Mouse (Mus musculus) forebrain, postnatal 0 days (tissue): ENCODE data around the gene Pip5k1c. TPM values are rescaled to one million over a fixed set of nuclear protein-coding genes. Genes with fewer than 3 reads are reported as not detected.

Source experiments
- ATAC-seq: fragments of 200-750 bp; cut with Nextera tagmentation; 2 replicates; pipeline ENCODE4 v1.8.0; 2017; ENCODE audit warnings: mild to moderate bottlenecking, moderate library complexity
- DNase-seq: peaks from one replicate; pipeline ENCODE4 v3.0.0-alpha.2; 2015
- H3K27ac ChIP-seq: fragments of 300-500 bp; sonication (generic); 2 replicates; pipeline ENCODE4 v1.5.1; 2014; ENCODE audit warnings: low read depth, mild to moderate bottlenecking, antibody characterized with exemption, low read length, moderate library complexity, mixed read lengths
- H3K27me3 ChIP-seq: fragments of 300-500 bp; sonication (generic); 2 replicates; pipeline ENCODE4 v1.6.1; 2014; ENCODE audit warnings: mild to moderate bottlenecking, low read length, mixed read lengths; ENCODE audit not compliant: insufficient read depth
- H3K36me3 ChIP-seq: fragments of 300-500 bp; sonication (generic); 2 replicates; pipeline ENCODE4 v1.6.1; 2014; ENCODE audit warnings: mild to moderate bottlenecking, moderate library complexity; ENCODE audit not compliant: insufficient read depth
- H3K4me1 ChIP-seq: fragments of 300-500 bp; sonication (generic); 2 replicates; pipeline ENCODE4 v1.6.1; 2014; ENCODE audit warnings: antibody characterized with exemption; ENCODE audit not compliant: insufficient read depth
- H3K4me2 ChIP-seq: fragments of 300-500 bp; sonication (generic); 2 replicates; pipeline ENCODE4 v1.6.1; 2014; ENCODE audit warnings: low read depth, mild to moderate bottlenecking, moderate library complexity
- H3K4me3 ChIP-seq: fragments of 300-500 bp; sonication (generic); 2 replicates; pipeline ENCODE4 v1.5.1; 2014; ENCODE audit warnings: low read depth, low read length, mixed read lengths
- H3K9ac ChIP-seq: fragments of 300-500 bp; sonication (generic); 2 replicates; pipeline ENCODE4 v1.6.1; 2014; ENCODE audit warnings: mild to moderate bottlenecking
- H3K9me3 ChIP-seq: fragments of 300-500 bp; sonication (generic); 2 replicates; pipeline ENCODE4 v1.6.1; 2016; ENCODE audit warnings: low read length
- CTCF ChIP-seq: sonication (generic); IDR thresholded peaks from 2 replicates; pipeline ENCODE4 v1.5.1; 2016; ENCODE audit warnings: antibody characterized with exemption, control low read depth, low read depth
- WGBS: fragments of 180-500 bp; shearing (Covaris S2); extraction: QIAGEN DNeasy Blood & Tissue Kit; methylation state at CpG from one replicate; pipeline ENCODE4 v1.1.7; 2014; 5-methylcytosine and 5-hydroxymethylcytosine counted together
- microRNA-seq, 2 experiments: library from miRNA; unstranded; fragments of <30 nt; microRNA quantifications; one replicate each; pipeline ENCODE4; 2016
- polyA plus RNA-seq: library from polyadenylated mRNA; unstranded; fragments of >200 nt; fragmentation: Nextera tagmentation; extraction: Ambion mirVana; gene quantifications from 2 replicates; pipeline ENCODE4 v1.2.1, GENCODE M21; 2015
- total RNA-seq: library from RNA; depleted of rRNA; stranded (reverse); fragments of >200 nt; gene quantifications from 2 replicates; pipeline ENCODE4 v1.2.3, GENCODE M21; 2014; rRNA removed

Pip5k1c gene
- total and polyA plus RNA-seq, 2 experiments from 2014 or later: 130 to 229 TPM

DNA sequence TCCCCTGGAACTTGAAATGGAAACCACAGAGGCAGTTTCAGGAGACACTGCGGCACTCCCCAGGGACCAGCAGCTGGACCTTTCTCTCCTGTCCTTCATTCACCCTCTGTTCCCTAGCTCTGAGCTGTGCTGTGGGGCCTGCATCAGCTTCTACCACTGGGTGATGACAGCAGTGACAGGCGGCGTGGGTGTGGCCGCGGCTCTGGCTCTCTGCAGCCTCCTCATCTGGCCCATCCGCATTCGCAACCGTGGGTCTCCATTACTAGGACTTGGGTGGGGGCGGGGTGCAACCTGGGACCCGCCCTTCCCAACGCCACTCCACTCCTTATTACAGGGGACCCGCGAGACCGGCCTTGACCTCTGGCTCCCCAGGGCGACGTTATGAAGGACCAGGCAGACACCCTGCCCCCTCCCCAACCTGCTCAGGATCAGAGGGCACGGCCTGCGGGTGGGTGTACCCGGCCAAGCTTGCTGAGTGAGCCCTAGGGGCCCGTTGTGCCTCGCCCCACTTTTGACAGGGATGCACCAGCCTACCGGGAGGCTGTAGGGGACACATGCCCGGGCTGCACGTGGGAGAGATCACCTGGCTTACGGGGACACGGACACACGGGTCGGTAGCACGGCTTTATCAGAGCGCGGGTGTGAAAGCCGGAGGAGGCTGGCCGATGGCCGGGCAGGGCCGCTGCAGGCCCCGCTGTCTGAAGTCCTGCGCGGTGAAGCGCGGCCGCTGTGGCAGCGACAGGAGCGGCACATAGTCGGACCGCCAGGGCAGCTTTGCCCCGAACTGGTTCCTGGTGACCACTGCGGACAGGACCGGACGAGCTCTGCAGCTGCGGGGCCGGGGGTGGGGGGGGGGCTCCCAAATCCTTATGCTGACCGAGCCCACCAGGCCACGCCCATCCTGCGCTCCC, 70.9 kb downstream of the Pip5k1c start:
- TF ChIP-seq CTCF: no peak
- 17% methylated on average over 54 of the region's 54 CpGs for WGBS
- H3K4me1 ChIP-seq: 0 out of 2 replicates have a peak, but pooled peaks cover 4% of the 10 kb centered on the region
- ATAC-seq (no peak), DNase-seq (no peak)
- 0 out of 2 replicates have a peak, but pooled peaks cover 7% of the 10 kb centered on the region for H3K27me3 ChIP-seq
- peaks cover 32% of the 10 kb centered on the region for H3K36me3 ChIP-seq
- H3K4me2 ChIP-seq: peak overlapping the region; percentile 30
- H3K4me3 ChIP-seq: no peak overlapping the region; the same call in 1 of the 2 replicates
- no peak overlapping the region; the same call in 1 of the 2 replicates for H3K9ac ChIP-seq
- no peak overlapping the region for H3K27ac ChIP-seq
- H3K9me3 ChIP-seq: no peaks in the 10 kb centered on the region

DNA sequence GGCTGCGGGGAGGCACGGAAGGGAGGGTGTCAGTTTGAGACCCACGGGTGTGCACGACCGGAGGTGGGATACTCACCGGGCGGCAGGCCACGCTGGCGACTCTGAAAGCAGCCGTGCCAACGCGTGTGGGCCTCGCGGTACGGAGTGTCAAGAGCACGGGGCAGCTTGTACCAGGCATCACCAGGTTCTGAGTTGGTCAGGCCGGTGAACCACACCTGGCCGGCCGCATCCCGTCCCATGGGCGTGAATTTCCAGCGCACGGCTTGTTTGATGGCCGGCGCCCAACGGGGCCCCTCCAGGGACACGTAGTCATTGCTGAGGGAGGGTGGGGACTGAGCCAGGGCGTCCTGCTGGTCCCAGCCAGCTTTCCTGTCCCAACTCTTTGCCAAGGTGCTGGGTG, 71.9 kb downstream of the Pip5k1c start:
- H3K4me1 ChIP-seq: 0 out of 2 replicates have a peak, but pooled peaks cover 4% of the 10 kb centered on the region
- H3K4me2 ChIP-seq: peak overlapping the region; percentile 30
- ATAC-seq (no peak), DNase-seq (no peak)
- no peak overlapping the region for H3K4me3 ChIP-seq
- 0 out of 2 replicates have a peak, but pooled peaks cover 7% of the 10 kb centered on the region for H3K27me3 ChIP-seq
- H3K27ac ChIP-seq: no peak overlapping the region
- H3K36me3 ChIP-seq: peaks cover 42% of the 10 kb centered on the region
- H3K9ac ChIP-seq: 0 out of 2 replicates have a peak overlapping the region, but pooled peaks have one; percentile 6
- 9% methylated on average over 28 of the region's 28 CpGs for WGBS
- TF ChIP-seq CTCF: no peak
- no peaks in the 10 kb centered on the region for H3K9me3 ChIP-seq

DNA sequence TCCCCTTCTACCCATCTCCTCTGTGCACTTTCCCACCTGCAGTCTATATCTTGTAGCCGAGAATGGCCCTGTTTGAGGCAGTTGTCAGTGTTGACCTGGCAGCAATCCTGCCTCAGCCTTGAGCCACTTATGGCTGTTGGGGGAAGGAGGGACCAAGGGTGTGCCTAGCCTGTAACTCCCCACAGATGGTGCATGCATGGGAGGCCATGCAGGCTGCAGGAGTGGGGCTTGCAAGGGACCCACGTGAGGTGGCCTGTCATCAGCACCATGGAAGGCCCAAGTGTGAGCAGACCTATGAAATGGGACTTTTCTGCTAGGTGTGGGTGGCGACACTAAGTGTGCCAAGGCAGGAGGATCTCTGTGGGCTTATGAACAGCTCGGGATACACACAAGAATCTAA, 72.3 kb downstream of the Pip5k1c start:
- WGBS: 33% methylated on average over 4 of the region's 4 CpGs
- TF ChIP-seq CTCF: no peak
- Histone ChIP-seq H3K4me1 (0 out of 2 replicates have a peak, but pooled peaks cover 4% of the 10 kb centered on the region), H3K9ac (no peak overlapping the region), H3K4me3 (no peak overlapping the region), H3K9me3 (no peaks in the 10 kb centered on the region), H3K27me3 (0 out of 2 replicates have a peak, but pooled peaks cover 7% of the 10 kb centered on the region), H3K36me3 (peaks cover 46% of the 10 kb centered on the region), H3K27ac (no peak overlapping the region), H3K4me2 (no peak overlapping the region)
- ATAC-seq: no peak; the same call in 1 of the 2 replicates
- no peak for DNase-seq

GRCm38 (mm10) chr10:81365672-81366476, 73.1 kb downstream of the Pip5k1c start, which contains the start of gene 4930404N11Rik:
Gene 4930404N11Rik, minus strand, starts transcription at chr10:81365816.
- Histone ChIP-seq H3K27ac (no peak within 1 kb of the TSS), H3K36me3 (peaks cover 54% of the 10 kb centered on the region), H3K9me3 (no peaks in the 10 kb centered on the region), H3K9ac (0 out of 2 replicates have a peak within 1 kb of the TSS, but pooled peaks have one; percentile 6), H3K4me3 (no peak within 1 kb of the TSS), H3K4me1 (0 out of 2 replicates have a peak, but pooled peaks cover 4% of the 10 kb centered on the region), H3K27me3 (0 out of 2 replicates have a peak, but pooled peaks cover 7% of the 10 kb centered on the region), H3K4me2 (peak within 1 kb of the TSS; percentile 30; the same call in 1 of the 2 replicates)
- DNase-seq: no peak
- no peak for TF ChIP-seq CTCF
- ATAC-seq: 0 out of 2 replicates have a peak, but pooled peaks have one; percentile 4
- WGBS: 13% methylated on average over 11 of the region's 12 CpGs

- Histone ChIP-seq H3K9me3 (no peaks in the 10 kb centered on the region), H3K27me3 (0 out of 2 replicates have a peak, but pooled peaks cover 7% of the 10 kb centered on the region), H3K4me1 (0 out of 2 replicates have a peak, but pooled peaks cover 4% of the 10 kb centered on the region), H3K4me3 (no peak overlapping the region), H3K27ac (no peak overlapping the region), H3K36me3 (peaks cover 61% of the 10 kb centered on the region), H3K9ac (no peak overlapping the region), H3K4me2 (no peak overlapping the region)
- no peak for TF ChIP-seq CTCF
- no peak for DNase-seq
- ATAC-seq: no peak
- 80% methylated on average over 6 of the region's 6 CpGs for WGBS
Measured at GRCm38 (mm10) chr10:81366477-81367206, 73.9 kb downstream of the Pip5k1c start.

- Histone ChIP-seq H3K9ac (no peak overlapping the region), H3K36me3 (peaks cover 63% of the 10 kb centered on the region), H3K4me3 (no peak overlapping the region), H3K27me3 (0 out of 2 replicates have a peak, but pooled peaks cover 7% of the 10 kb centered on the region), H3K4me1 (0 out of 2 replicates have a peak, but pooled peaks cover 4% of the 10 kb centered on the region), H3K27ac (no peak overlapping the region), H3K4me2 (no peak overlapping the region), H3K9me3 (no peaks in the 10 kb centered on the region)
- no peak for ATAC-seq
- 73% methylated on average over 6 of the region's 6 CpGs for WGBS
- TF ChIP-seq CTCF: no peak
- no peak for DNase-seq
Measured at GRCm38 (mm10) chr10:81367207-81367495, 74.4 kb downstream of the Pip5k1c start.

Small RNA genes within 50 kb of the gene (microRNA-seq; reads per million reads assigned to microRNA genes)
- gene Mir3057: 10.5 to 14.3 reads per million in 2 experiments

Other genes with a start within 250 kb of the Pip5k1c start
Only the 30 nearest of the 32 such genes appear.
- 69.0 and 74.6 TPM in 2 replicates for gene Thop1, start 222.9 kb upstream of the Pip5k1c start, total RNA-seq
- 45.9 and 52.5 TPM in 2 replicates for gene Thop1, start 222.9 kb upstream of the Pip5k1c start, polyA plus RNA-seq
- 0.38 and 0.43 TPM in 2 replicates for gene Creb3l3, start 194.1 kb upstream of the Pip5k1c start, total RNA-seq
- gene Creb3l3, start 194.1 kb upstream of the Pip5k1c start, polyA plus RNA-seq: 0.29 and 0.40 TPM in 2 replicates
- 194 and 215 TPM in 2 replicates for gene Map2k2, start 187.0 kb upstream of the Pip5k1c start, total RNA-seq
- gene Map2k2, start 187.0 kb upstream of the Pip5k1c start, polyA plus RNA-seq: 167 and 194 TPM in 2 replicates
- gene Zbtb7a, start 157.7 kb upstream of the Pip5k1c start, total RNA-seq: 21.6 and 27.2 TPM in 2 replicates
- gene Zbtb7a, start 157.7 kb upstream of the Pip5k1c start, polyA plus RNA-seq: 12.4 and 15.7 TPM in 2 replicates
- 30.1 and 32.5 TPM in 2 replicates for gene Pias4, start 125.0 kb upstream of the Pip5k1c start, total RNA-seq
- gene Pias4, start 125.0 kb upstream of the Pip5k1c start, polyA plus RNA-seq: 28.1 and 35.8 TPM in 2 replicates
- 2,084 and 2,175 TPM in 2 replicates for gene Eef2, start 116.3 kb upstream of the Pip5k1c start, total RNA-seq
- 466 and 485 TPM in 2 replicates for gene Eef2, start 116.3 kb upstream of the Pip5k1c start, polyA plus RNA-seq
- gene Dapk3, start 110.0 kb upstream of the Pip5k1c start, total RNA-seq: 64.6 and 68.9 TPM in 2 replicates
- gene Dapk3, start 110.0 kb upstream of the Pip5k1c start, polyA plus RNA-seq: 58.1 TPM in 2 replicates
- not detected in 2 replicates for gene 4930442H23Rik, start 109.1 kb upstream of the Pip5k1c start, total RNA-seq
- 0.11 and 0.24 TPM in 2 replicates for gene 4930442H23Rik, start 109.1 kb upstream of the Pip5k1c start, polyA plus RNA-seq
- gene Nmrk2, start 90.9 kb upstream of the Pip5k1c start, total RNA-seq: 0.08 TPM in 1 of 2 replicates, not detected in the other
- not detected in 2 replicates for gene Nmrk2, start 90.9 kb upstream of the Pip5k1c start, polyA plus RNA-seq
- 163 and 170 TPM in 2 replicates for gene Atcay, start 62.1 kb upstream of the Pip5k1c start, total RNA-seq
- gene Atcay, start 62.1 kb upstream of the Pip5k1c start, polyA plus RNA-seq: 78.8 and 79.2 TPM in 2 replicates
- gene Zfr2, start 59.8 kb upstream of the Pip5k1c start, total RNA-seq: 51.0 and 52.1 TPM in 2 replicates
- 13.0 and 18.7 TPM in 2 replicates for gene Zfr2, start 59.8 kb upstream of the Pip5k1c start, polyA plus RNA-seq
- gene Matk, start 40.0 kb upstream of the Pip5k1c start, total RNA-seq: 87.3 and 113 TPM in 2 replicates
- 66.4 and 79.4 TPM in 2 replicates for gene Matk, start 40.0 kb upstream of the Pip5k1c start, polyA plus RNA-seq
- 90.2 and 94.9 TPM in 2 replicates for gene Mrpl54, start 26.0 kb upstream of the Pip5k1c start, total RNA-seq
- 134 and 148 TPM in 2 replicates for gene Mrpl54, start 26.0 kb upstream of the Pip5k1c start, polyA plus RNA-seq
- 43.3 and 44.6 TPM in 2 replicates for gene Apba3, start 26.0 kb upstream of the Pip5k1c start, total RNA-seq
- 22.8 and 24.8 TPM in 2 replicates for gene Apba3, start 26.0 kb upstream of the Pip5k1c start, polyA plus RNA-seq
- gene Tjp3, start 1.4 kb upstream of the Pip5k1c start, total RNA-seq: 6.3 and 8.5 TPM in 2 replicates
- 5.7 and 6.4 TPM in 2 replicates for gene Tjp3, start 1.4 kb upstream of the Pip5k1c start, polyA plus RNA-seq
- gene Cactin, start 28.1 kb downstream of the Pip5k1c start, total RNA-seq: 24.2 and 43.4 TPM in 2 replicates
- 19.9 and 24.2 TPM in 2 replicates for gene Cactin, start 28.1 kb downstream of the Pip5k1c start, polyA plus RNA-seq
- gene Tbxa2r, start 35.8 kb downstream of the Pip5k1c start, total RNA-seq: 2.4 and 3.9 TPM in 2 replicates
- gene Tbxa2r, start 35.8 kb downstream of the Pip5k1c start, polyA plus RNA-seq: 3.3 and 3.4 TPM in 2 replicates
- gene Gipc3, start 50.3 kb downstream of the Pip5k1c start, total RNA-seq: 0.15 TPM in 1 of 2 replicates, not detected in the other
- not detected in 2 replicates for gene Gipc3, start 50.3 kb downstream of the Pip5k1c start, polyA plus RNA-seq
- 15.1 and 21.6 TPM in 2 replicates for gene Hmg20b, start 57.5 kb downstream of the Pip5k1c start, total RNA-seq
- gene Hmg20b, start 57.5 kb downstream of the Pip5k1c start, polyA plus RNA-seq: 25.1 and 25.2 TPM in 2 replicates
- 19.8 and 23.4 TPM in 2 replicates for gene Mfsd12, start 64.5 kb downstream of the Pip5k1c start, total RNA-seq
- gene Mfsd12, start 64.5 kb downstream of the Pip5k1c start, polyA plus RNA-seq: 10.1 TPM in 2 replicates
- not detected in 2 replicates for gene 4930404N11Rik, start 72.9 kb downstream of the Pip5k1c start, total RNA-seq
- gene 4930404N11Rik, start 72.9 kb downstream of the Pip5k1c start, polyA plus RNA-seq: 0.16 and 0.20 TPM in 2 replicates
- gene Fzr1, start 85.6 kb downstream of the Pip5k1c start, total RNA-seq: 60.2 and 67.2 TPM in 2 replicates
- 128 and 132 TPM in 2 replicates for gene Fzr1, start 85.6 kb downstream of the Pip5k1c start, polyA plus RNA-seq
- gene Dohh, start 91.5 kb downstream of the Pip5k1c start, total RNA-seq: 126 and 139 TPM in 2 replicates
- gene Dohh, start 91.5 kb downstream of the Pip5k1c start, polyA plus RNA-seq: 111 and 125 TPM in 2 replicates
- 2.5 and 3.3 TPM in 2 replicates for gene Gm48551, start 91.5 kb downstream of the Pip5k1c start, total RNA-seq
- gene Gm48551, start 91.5 kb downstream of the Pip5k1c start, polyA plus RNA-seq: 5.0 and 7.3 TPM in 2 replicates
- gene Gm48552, start 96.0 kb downstream of the Pip5k1c start, total RNA-seq: 5.8 and 16.6 TPM in 2 replicates
- gene Gm48552, start 96.0 kb downstream of the Pip5k1c start, polyA plus RNA-seq: 1.9 and 3.7 TPM in 2 replicates
- 0.77 and 1.3 TPM in 2 replicates for gene Smim24, start 100.1 kb downstream of the Pip5k1c start, total RNA-seq
- 1.7 TPM in 2 replicates for gene Smim24, start 100.1 kb downstream of the Pip5k1c start, polyA plus RNA-seq
- gene Nfic, start 162.7 kb downstream of the Pip5k1c start, total RNA-seq: 9.0 and 14.5 TPM in 2 replicates
- 14.8 and 23.1 TPM in 2 replicates for gene Nfic, start 162.7 kb downstream of the Pip5k1c start, polyA plus RNA-seq
- 122 and 166 TPM in 2 replicates for gene Celf5, start 189.7 kb downstream of the Pip5k1c start, total RNA-seq
- 59.9 and 71.3 TPM in 2 replicates for gene Celf5, start 189.7 kb downstream of the Pip5k1c start, polyA plus RNA-seq
- 83.3 and 105 TPM in 2 replicates for gene Ncln, start 203.4 kb downstream of the Pip5k1c start, total RNA-seq
- gene Ncln, start 203.4 kb downstream of the Pip5k1c start, polyA plus RNA-seq: 57.1 and 65.0 TPM in 2 replicates
- 0.38 TPM in 1 of 2 replicates, not detected in the other for gene S1pr4, start 207.2 kb downstream of the Pip5k1c start, total RNA-seq
- 0.31 and 0.39 TPM in 2 replicates for gene S1pr4, start 207.2 kb downstream of the Pip5k1c start, polyA plus RNA-seq